In genomic region chr3:65863297-65863696, GRCm38 (mm10) we compare ENCODE assay signal across 8 mouse cellular contexts.
DNase-seq lines count a peak whose midpoint lies in the region; ATAC-seq and TF ChIP-seq lines count a peak whose summit lies in the region.

No protein-coding gene starts in this region.

- TF ChIP-seq EP300 in ES-Bruce4 (IDR thresholded peaks at IDR 0.05; ENCODE audit: insufficient read depth, low read depth, low read length): no peak

- TF ChIP-seq POLR2A in ES-Bruce4 (IDR thresholded peaks at IDR 0.05; ENCODE audit: insufficient read depth, low read length): no peak

- H3K4me1 ChIP-seq in ES-Bruce4 (ENCODE audit: control insufficient read depth, insufficient read depth, low read length): no peaks in the 10 kb centered on the region
- H3K4me1 ChIP-seq in forebrain, embryonic 14.5 days (ENCODE audit: control insufficient read depth, insufficient read depth, low read length): peaks cover 20% of the 10 kb centered on the region
- H3K4me1 ChIP-seq in liver, embryonic 16.5 days (ENCODE audit: control insufficient read depth, low read depth, low read length): peaks cover 4% of the 10 kb centered on the region; the same call in 1 of the 2 replicates
- peaks cover 28% of the 10 kb centered on the region for H3K4me1 ChIP-seq in neural tube, embryonic 13.5 days (replicated peaks)

- intact Hi-C loops in heart, postnatal 14 days (cut with DNase I): loop anchor here (1.0 to 5.0 kb wide), 6 partner anchors 66 to 546 kb away; partner anchors contain the start of gene Lekr1

- WGBS in forebrain, embryonic 14.5 days: 3% methylated on average over 11 of the region's 11 CpGs
- WGBS in large intestine, adult 2 months: 2% methylated on average over 11 of the region's 11 CpGs
- WGBS in liver, embryonic 16.5 days (ENCODE audit: insufficient replicate concordance): 6% methylated on average over 11 of the region's 11 CpGs
- 2% methylated on average over 11 of the region's 11 CpGs for WGBS in neural tube, embryonic 13.5 days

- no peaks in the 10 kb centered on the region for H3K36me3 ChIP-seq in ES-Bruce4 (ENCODE audit: control insufficient read depth, insufficient read depth, low read length, poor library complexity, severe bottlenecking)
- H3K36me3 ChIP-seq in forebrain, embryonic 14.5 days (ENCODE audit: control insufficient read depth, insufficient read depth, low read length): no peaks in the 10 kb centered on the region
- H3K36me3 ChIP-seq in liver, embryonic 16.5 days (ENCODE audit: control insufficient read depth, insufficient read depth): no peaks in the 10 kb centered on the region
- H3K36me3 ChIP-seq in neural tube, embryonic 13.5 days: no peaks in the 10 kb centered on the region

- no peak overlapping the region for H3K9ac ChIP-seq in ES-Bruce4 (ENCODE audit: low read depth, poor library complexity, severe bottlenecking)
- 0 out of 2 replicates have a peak overlapping the region, but pooled peaks have one; percentile 25 for H3K9ac ChIP-seq in forebrain, embryonic 14.5 days (ENCODE audit: low read length)
- no peak overlapping the region for H3K9ac ChIP-seq in liver, embryonic 16.5 days (ENCODE audit: low read depth, low read length)
- peak overlapping the region; percentile 3; the same call in 1 of the 2 replicates for H3K9ac ChIP-seq in neural tube, embryonic 13.5 days

- H3K27ac ChIP-seq in ES-Bruce4 (ENCODE audit: insufficient read depth, low read length): no peak overlapping the region
- H3K27ac ChIP-seq in forebrain, embryonic 14.5 days (ENCODE audit: low read depth, low read length): no peak overlapping the region
- H3K27ac ChIP-seq in liver, embryonic 16.5 days (ENCODE audit: low read length): no peak overlapping the region
- H3K27ac ChIP-seq in neural tube, embryonic 13.5 days (replicated peaks): no peak overlapping the region

- no peaks in the 10 kb centered on the region for H3K9me3 ChIP-seq in ES-Bruce4 (replicated peaks; ENCODE audit: control insufficient read depth, insufficient read depth, low read length, poor library complexity, severe bottlenecking)
- H3K9me3 ChIP-seq in forebrain, embryonic 14.5 days (replicated peaks; ENCODE audit: control insufficient read depth, low read length): no peaks in the 10 kb centered on the region
- H3K9me3 ChIP-seq in liver, embryonic 16.5 days (replicated peaks; ENCODE audit: control insufficient read depth, low read length): no peaks in the 10 kb centered on the region
- no peaks in the 10 kb centered on the region for H3K9me3 ChIP-seq in neural tube, embryonic 13.5 days

- H3K4me3 ChIP-seq in ES-Bruce4 (ENCODE audit: low read depth, low read length): no peak overlapping the region
- H3K4me3 ChIP-seq in forebrain, embryonic 14.5 days (ENCODE audit: low read depth, low read length): no peak overlapping the region
- no peak overlapping the region for H3K4me3 ChIP-seq in liver, embryonic 16.5 days (ENCODE audit: low read depth, low read length)
- H3K4me3 ChIP-seq in neural tube, embryonic 13.5 days: no peak overlapping the region

- H3K4me2 ChIP-seq in forebrain, embryonic 14.5 days (ENCODE audit: low read length): peak overlapping the region; percentile 47
- H3K4me2 ChIP-seq in liver, embryonic 16.5 days (ENCODE audit: low read depth, low read length): no peak overlapping the region
- H3K4me2 ChIP-seq in neural tube, embryonic 13.5 days: peak overlapping the region; percentile 30

- no peaks in the 10 kb centered on the region for H3K27me3 ChIP-seq in ES-Bruce4 (ENCODE audit: control insufficient read depth, insufficient read depth, low read length, poor library complexity, severe bottlenecking)
- no peaks in the 10 kb centered on the region; the same call in 1 of the 2 replicates for H3K27me3 ChIP-seq in forebrain, embryonic 14.5 days (replicated peaks; ENCODE audit: control insufficient read depth, insufficient read depth, low read length)
- H3K27me3 ChIP-seq in liver, embryonic 16.5 days (ENCODE audit: control insufficient read depth, insufficient read depth, low read depth, low read length): no peaks in the 10 kb centered on the region
- H3K27me3 ChIP-seq in neural tube, embryonic 13.5 days: no peaks in the 10 kb centered on the region

- ATAC-seq in cerebellum, adult (ENCODE audit: insufficient number of reproducible peaks, low FRiP score, low TSS enrichment): peak; percentile 89
- peak; percentile 90 for ATAC-seq in forebrain, embryonic 14.5 days
- peak; percentile 58 for ATAC-seq in liver, embryonic 16.5 days (ENCODE audit: low read depth)
- peak; percentile 93 for ATAC-seq in neural tube, embryonic 13.5 days (ENCODE audit: low read depth)

- DNase-seq in forebrain, embryonic 14.5 days (ENCODE audit: low spot score): peak; percentile 92
- peak; percentile 80 to 84 for DNase-seq in heart, postnatal 14 days
- peak; percentile 60 for DNase-seq in large intestine, adult 2 months (ENCODE audit: low read depth, low spot score)
- peak; percentile 77 for DNase-seq in telencephalon, adult 2 months (ENCODE audit: low read depth, low spot score)

- peak; percentile 94 for TF ChIP-seq CTCF in ES-Bruce4 (IDR thresholded peaks at IDR 0.05; ENCODE audit: low read depth, low read length)

Comparison
In these comparisons a context has a peak if more than half of its experiments do, and no peak if none do; other contexts are left out.
1. H3K9ac ChIP-seq: peak in forebrain, embryonic 14.5 days (single experiment) and neural tube, embryonic 13.5 days (single experiment); none in ES-Bruce4 (single experiment) and liver, embryonic 16.5 days (single experiment).
2. Peak in every context shown above with its lines, with median percentiles within 50 percentile points of each other: ATAC-seq and DNase-seq.